Mouse (Mus musculus) embryonic fibroblast, embryonic 13.5 days (primary cell): ENCODE data around the gene Gng7. TPM values are rescaled to one million over a fixed set of nuclear protein-coding genes. Genes with fewer than 3 reads are reported as not detected.
A peak's percentile ranks its signal among the peaks of the same experiment; 100 is the strongest.
"Not testable (repeated sequence)": the region's sequence is repeated elsewhere in the genome, so short reads cannot be mapped to it uniquely, and the experiment has no call there.

Source experiments
- H3K27ac ChIP-seq: 2 replicates; pipeline ENCODE4 v1.5.1; 2012; ENCODE audit warnings: low read length, control low read depth, inconsistent platforms; ENCODE audit not compliant: insufficient read depth
- H3K4me1 ChIP-seq: 2 replicates; pipeline ENCODE4 v1.6.1; 2011; ENCODE audit warnings: low read length; ENCODE audit not compliant: control insufficient read depth, insufficient read depth
- H3K4me3 ChIP-seq: 2 replicates; pipeline ENCODE4 v1.5.1; 2011; ENCODE audit warnings: mild to moderate bottlenecking, control low read depth, low read length; ENCODE audit not compliant: insufficient read depth
- CTCF ChIP-seq: IDR thresholded peaks from 2 replicates; pipeline ENCODE4 v1.5.1; 2011; ENCODE audit warnings: mild to moderate bottlenecking, control low read depth, low read length, moderate library complexity, borderline replicate concordance; ENCODE audit not compliant: insufficient read depth
- POLR2A ChIP-seq: IDR thresholded peaks from 2 replicates; pipeline ENCODE4 v1.6.1; 2011; ENCODE audit warnings: low read depth, mild to moderate bottlenecking, control low read depth, low read length, moderate library complexity
- polyA plus RNA-seq: library from polyadenylated mRNA; stranded (reverse); fragments of >200 nt; gene quantifications from 2 replicates; pipeline ENCODE4 v1.2.4, GENCODE M21; 2011; ENCODE audit warnings: low read depth; ENCODE audit not compliant: missing spikeins, insufficient read length

The Gng7 gene
- polyA plus RNA-seq, 1 experiment: 5.4 TPM

GRCm38 (mm10) chr10:80995091-80995632 lies 19.6 kb downstream of the Gng7 start:
- Histone ChIP-seq H3K4me1 (no peaks in the 10 kb centered on the region), H3K4me3 (no peak overlapping the region), H3K27ac (no peak overlapping the region)
- TF ChIP-seq CTCF: peak; percentile 99
- TF ChIP-seq POLR2A: no peak

- TF ChIP-seq CTCF (no peak), POLR2A (no peak)
- no peaks in the 10 kb centered on the region for H3K4me1 ChIP-seq
- no peak overlapping the region for H3K27ac ChIP-seq
- no peak overlapping the region for H3K4me3 ChIP-seq
Observed at GRCm38 (mm10) chr10:80994621-80995020, 20.1 kb downstream of the Gng7 start.

- TF ChIP-seq CTCF (no peak), POLR2A (no peak)
- Histone ChIP-seq H3K27ac (no peak overlapping the region), H3K4me1 (no peaks in the 10 kb centered on the region), H3K4me3 (no peak overlapping the region)
Observed at GRCm38 (mm10) chr10:80993276-80993675, 21.5 kb downstream of the Gng7 start.

GRCm38 (mm10) chr10:80991945-80992344 lies 22.8 kb downstream of the Gng7 start:
- Histone ChIP-seq H3K27ac (no peak overlapping the region), H3K4me1 (no peaks in the 10 kb centered on the region), H3K4me3 (no peak overlapping the region)
- TF ChIP-seq CTCF: no peak
- TF ChIP-seq POLR2A: no peak

GRCm38 (mm10) chr10:80991007-80991406 lies 23.7 kb downstream of the Gng7 start:
- no peak overlapping the region for H3K27ac ChIP-seq
- TF ChIP-seq CTCF (no peak), POLR2A (no peak)

GRCm38 (mm10) chr10:80990406-80990805 lies 24.3 kb downstream of the Gng7 start:
- Histone ChIP-seq H3K4me1 (peaks cover 2% of the 10 kb centered on the region; the same call in 1 of the 2 replicates), H3K27ac (no peak overlapping the region), H3K4me3 (no peak overlapping the region)
- TF ChIP-seq POLR2A (no peak), CTCF (no peak)

More at GRCm38 (mm10) chr10:80991007-80991406, 23.7 kb downstream of the Gng7 start:
- Histone ChIP-seq H3K4me1 (no peaks in the 10 kb centered on the region; the same call in 1 of the 2 replicates), H3K4me3 (no peak overlapping the region)

GRCm38 (mm10) chr10:80989854-80990253 lies 24.9 kb downstream of the Gng7 start:
- H3K4me3 ChIP-seq, H3K4me1 ChIP-seq, H3K27ac ChIP-seq: not testable (repeated sequence)

- Histone ChIP-seq H3K4me1 (peaks cover 2% of the 10 kb centered on the region; the same call in 1 of the 2 replicates), H3K27ac (no peak overlapping the region), H3K4me3 (no peak overlapping the region)
- TF ChIP-seq POLR2A (no peak), CTCF (no peak)
Observed at GRCm38 (mm10) chr10:80989446-80989845, 25.3 kb downstream of the Gng7 start.

- Histone ChIP-seq H3K27ac (peak overlapping the region; percentile 52), H3K4me3 (no peak overlapping the region), H3K4me1 (peaks cover 2% of the 10 kb centered on the region; the same call in 1 of the 2 replicates)
- TF ChIP-seq POLR2A (no peak), CTCF (peak; percentile 97)
Observed at GRCm38 (mm10) chr10:80987709-80988441, 26.9 kb downstream of the Gng7 start.

- Histone ChIP-seq H3K4me3 (no peak overlapping the region), H3K4me1 (peaks cover 2% of the 10 kb centered on the region; the same call in 1 of the 2 replicates), H3K27ac (no peak overlapping the region)
- TF ChIP-seq POLR2A: no peak
- no peak for TF ChIP-seq CTCF
Observed at GRCm38 (mm10) chr10:80986754-80987153, 28.0 kb downstream of the Gng7 start.
